Mouse (Mus musculus) NIH3T3 (cell line): Measurements from ENCODE around the gene Ppp1r3e.

Source experiments
- DNase-seq: peaks from one replicate; pipeline ENCODE4 v3.0.0-alpha.2; 2012; ENCODE audit warnings: low read depth

Gene Ppp1r3e

DNA sequence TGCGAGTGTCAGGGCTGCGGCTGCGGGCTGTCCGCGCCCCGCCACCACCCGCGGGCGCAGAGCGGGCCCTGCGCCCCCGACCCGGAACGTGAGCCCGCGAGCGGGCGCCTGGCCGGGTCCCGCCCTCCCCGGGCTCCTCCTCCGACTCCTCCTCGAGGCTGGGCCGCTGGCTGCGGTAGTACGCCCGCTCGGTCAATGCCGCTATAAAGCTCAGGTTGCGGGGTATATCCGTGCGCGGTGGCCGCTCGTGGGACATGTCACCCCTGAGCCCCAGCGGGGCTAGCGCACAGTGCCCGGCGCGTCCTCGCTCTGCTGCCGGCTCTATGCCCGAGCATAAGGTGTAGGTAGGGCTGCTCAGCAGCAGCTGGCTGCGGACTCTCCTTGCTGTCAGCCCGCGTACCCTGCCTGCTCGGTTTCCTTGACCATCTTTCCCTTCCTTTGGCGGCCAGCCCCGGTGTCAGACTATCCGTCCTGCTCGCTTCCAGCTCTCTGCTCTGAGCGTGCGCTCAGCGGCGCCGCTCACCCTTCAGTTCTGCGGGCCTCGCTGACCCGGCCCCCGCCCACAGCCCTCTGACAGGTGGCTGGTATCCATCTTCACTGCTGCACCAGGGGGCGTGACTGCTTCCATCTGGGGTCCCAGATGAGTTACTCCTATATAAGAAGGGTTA is at the start of gene Ppp1r3e:
Ppp1r3e (minus strand) TSS at position 503 of the 668 bp plus-strand sequence.
- peak; percentile 60 for DNase-seq

- DNase-seq: no peak
Observed at GRCm38 (mm10) chr14:54926401-54927158, 49.2 kb upstream of the Ppp1r3e start.

DNA sequence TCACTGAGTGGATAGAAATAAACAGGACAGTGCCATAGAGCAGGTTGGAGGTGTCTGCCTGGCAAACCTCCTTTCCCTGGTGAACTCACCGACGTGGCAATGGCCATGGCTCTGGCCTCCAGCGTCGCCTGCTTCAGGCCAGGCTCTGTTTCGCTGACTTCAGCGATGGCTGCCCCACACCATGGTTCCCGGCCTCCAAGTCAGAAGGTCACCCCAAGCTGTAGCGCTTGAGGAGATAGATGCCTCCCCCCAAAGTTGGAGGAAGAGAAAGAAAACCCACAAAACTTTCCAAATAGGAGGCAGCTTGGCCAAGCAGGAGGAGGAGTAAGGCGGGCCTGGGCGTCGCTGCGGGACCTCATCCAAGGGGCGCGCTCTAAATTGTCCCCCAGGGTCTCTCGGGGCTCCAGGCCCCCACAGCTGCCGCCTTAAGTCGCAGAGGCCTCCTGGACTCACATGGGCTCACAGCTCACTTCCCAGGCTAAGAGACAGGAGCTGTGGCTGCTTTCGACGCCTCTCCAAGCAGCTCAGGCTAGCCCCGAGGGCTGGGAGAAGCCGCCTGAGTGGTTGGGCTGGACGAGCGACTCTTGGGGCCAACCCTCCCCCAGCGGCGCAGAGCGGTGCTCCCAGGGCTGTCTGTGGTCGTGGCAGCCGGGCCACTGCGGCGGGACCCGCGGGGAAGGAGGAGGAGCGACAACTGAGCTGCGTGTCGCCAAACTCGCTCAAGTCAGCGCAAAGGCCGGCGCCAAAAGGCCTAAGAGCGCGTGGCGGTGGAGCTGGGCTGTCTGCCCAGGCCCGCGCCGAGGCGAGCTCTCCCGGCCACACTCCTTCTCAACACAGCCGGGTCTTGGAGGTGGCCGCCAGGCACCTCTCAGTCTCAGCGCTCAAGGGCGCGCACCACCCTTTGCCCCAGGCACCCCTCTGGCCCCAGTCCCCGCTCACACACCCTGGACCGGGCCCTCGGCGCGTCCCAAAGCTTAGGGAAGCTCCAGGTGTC is 48.3 kb upstream of the Ppp1r3e start, which contains the start of gene Efs:
Efs (minus strand) TSS at position 778 of the 994 bp plus-strand sequence.
- no peak for DNase-seq

DNA sequence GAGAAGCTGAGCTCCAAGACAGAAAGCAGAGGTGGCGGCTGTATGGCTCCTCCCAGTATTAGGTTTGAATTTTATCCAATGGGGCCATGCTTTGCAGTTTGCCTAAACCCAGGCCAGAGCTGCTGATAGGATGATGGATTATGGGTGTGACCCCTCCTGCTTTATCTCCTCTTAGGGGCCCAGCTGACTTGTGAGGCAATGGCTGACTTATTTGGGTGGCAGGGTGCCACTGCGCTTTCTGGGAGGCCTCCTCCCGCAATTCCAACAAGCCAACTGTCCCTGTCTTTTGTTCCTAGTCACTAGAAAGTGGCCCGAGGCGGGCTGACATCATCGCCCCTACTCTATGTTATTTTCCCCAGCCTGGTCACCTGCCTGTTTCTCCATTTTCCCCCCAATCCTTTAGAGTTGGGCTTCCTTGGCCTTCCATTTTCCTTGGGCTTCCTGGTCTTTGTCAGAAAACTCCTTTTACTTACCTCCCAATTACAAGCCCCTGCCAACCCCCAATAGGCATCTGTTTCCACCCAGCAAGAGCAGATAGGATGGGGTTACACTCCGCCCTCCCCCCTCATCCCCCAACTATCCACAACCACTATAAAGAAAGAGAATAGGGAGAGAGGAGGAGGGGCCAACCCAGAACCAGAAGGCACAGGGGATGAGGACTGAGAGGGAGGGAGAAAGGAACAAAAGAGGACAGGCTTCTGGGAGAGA is 47.4 kb upstream of the Ppp1r3e start:
- DNase-seq: peak; percentile 59

- no peak for DNase-seq
Observed at GRCm38 (mm10) chr14:54920076-54920685, 42.8 kb upstream of the Ppp1r3e start.

DNA sequence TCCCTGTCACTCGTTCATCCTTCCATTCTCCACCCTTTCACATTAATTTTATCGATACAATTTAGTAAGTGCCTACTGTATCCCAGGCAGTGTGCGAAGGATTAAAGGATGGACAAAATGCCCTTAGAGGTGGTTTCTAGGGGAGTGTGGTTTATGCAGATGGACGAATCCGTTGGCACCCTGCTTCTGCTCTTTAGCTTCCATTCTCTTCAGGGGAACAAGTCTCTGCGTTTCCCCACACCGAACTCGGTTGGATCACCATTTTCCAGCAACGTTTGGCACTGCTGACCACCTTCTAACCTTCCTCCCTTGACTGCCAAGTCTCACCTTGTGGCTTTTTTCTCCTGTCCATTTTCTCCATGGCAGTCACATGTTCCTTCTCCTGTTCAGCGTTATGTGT is 36.0 kb upstream of the Ppp1r3e start:
- no peak for DNase-seq

DNA sequence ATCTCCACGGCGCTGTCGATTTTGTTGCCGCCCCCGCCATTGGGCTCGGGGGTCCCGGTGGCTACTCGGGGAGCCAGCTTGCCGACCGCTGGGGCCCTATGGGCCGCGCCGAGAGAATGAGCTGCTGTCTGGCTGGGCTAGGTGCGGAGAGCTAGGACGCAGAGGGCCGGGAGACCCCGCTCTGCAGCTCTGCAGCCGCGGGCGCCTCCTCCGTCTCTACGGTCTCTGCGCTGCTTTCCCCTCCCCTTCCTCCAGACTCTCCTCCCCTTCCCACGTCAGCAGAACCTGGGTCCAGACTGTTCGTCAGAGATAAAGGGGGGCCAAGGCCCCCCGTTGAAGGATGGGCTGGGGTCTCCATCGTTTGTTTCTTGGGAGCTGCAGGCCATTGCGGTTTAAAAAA is 35.5 kb upstream of the Ppp1r3e start, which contains the start of gene Slc22a17:
Slc22a17 (minus strand) TSS at position 247 of the 400 bp plus-strand sequence.
- DNase-seq: peak; percentile 66

DNA sequence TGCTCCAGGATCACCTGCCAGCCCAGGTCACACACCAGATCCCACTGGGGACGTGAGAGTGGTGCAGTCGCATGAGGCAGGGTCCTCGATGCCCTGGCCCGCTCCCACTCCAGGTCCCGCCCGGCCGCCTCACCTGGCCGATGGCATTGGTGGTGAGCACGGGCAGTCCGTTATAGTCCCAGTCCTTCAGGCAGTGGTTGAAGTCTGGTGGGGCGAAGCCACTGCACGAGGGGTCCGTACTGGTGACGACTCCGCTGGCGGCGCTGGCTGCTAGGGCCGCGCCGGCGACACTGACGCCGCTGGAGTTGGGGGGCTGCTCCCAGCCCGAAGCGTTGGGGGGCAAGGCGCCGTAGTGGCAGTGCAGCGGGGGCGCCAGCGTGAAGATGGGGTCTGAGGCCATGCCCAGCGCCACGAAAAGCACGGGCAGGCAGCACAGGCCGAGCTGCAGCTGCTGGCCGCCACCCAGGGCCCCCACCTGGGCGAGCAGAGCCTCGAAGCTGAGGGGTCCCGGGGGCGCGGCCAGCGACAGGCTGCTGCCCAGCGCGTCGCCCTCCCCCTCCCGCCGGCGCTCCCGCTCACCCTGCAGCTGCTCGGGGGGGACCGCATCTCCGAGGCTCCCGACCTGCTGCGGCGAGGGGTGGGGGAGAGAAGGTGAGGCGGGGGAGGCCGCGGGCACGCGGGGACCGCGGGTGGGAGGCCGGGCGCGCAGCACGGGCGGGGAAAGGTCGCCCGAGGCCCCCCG is 34.9 kb upstream of the Ppp1r3e start:
- DNase-seq: no peak

DNA sequence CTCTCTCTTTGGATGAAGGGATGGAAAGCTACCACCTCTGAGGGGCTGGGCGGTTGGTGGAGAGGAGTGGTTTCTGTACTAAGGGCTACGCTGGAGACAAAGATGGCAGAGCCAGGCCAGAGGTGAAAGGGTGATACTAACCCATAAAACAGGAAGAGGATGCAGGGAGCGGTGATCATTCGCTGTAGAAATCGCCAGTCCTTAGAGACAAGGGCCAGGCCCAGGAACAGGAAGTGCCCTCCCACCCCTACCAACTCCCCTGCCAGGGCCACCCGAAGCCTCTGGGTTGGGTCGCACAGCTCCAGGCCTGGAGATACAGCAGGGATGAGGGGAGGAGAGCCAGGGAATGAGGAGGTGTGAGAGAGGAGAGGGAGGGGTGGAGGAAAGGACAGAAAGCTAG is 31.3 kb upstream of the Ppp1r3e start:
- DNase-seq: no peak

- peak; percentile 26 for DNase-seq
Observed at GRCm38 (mm10) chr14:54903641-54904040, 26.3 kb upstream of the Ppp1r3e start.

DNA sequence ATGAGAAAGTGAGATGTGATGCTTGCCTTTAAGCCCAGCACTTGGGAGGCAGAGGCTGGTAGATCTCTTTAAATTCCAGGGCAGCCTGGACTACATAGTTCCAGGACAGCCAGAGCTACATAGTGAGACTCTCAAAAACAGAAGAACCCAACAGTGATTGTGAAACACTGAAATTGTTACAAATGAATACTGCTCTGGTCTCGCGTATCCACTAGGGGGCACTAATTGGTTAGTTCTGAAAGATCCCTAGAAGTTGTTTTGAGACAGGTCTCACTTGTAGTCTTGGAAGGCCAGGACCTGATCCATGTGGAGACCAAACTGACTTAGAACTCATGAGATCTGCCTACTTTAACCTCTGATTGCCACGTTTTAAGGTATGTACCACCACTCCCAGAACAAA is 23.0 kb upstream of the Ppp1r3e start:
- peak; percentile 88 for DNase-seq

- no peak for DNase-seq
Observed at GRCm38 (mm10) chr14:54897445-54897844, 20.1 kb upstream of the Ppp1r3e start.

DNA sequence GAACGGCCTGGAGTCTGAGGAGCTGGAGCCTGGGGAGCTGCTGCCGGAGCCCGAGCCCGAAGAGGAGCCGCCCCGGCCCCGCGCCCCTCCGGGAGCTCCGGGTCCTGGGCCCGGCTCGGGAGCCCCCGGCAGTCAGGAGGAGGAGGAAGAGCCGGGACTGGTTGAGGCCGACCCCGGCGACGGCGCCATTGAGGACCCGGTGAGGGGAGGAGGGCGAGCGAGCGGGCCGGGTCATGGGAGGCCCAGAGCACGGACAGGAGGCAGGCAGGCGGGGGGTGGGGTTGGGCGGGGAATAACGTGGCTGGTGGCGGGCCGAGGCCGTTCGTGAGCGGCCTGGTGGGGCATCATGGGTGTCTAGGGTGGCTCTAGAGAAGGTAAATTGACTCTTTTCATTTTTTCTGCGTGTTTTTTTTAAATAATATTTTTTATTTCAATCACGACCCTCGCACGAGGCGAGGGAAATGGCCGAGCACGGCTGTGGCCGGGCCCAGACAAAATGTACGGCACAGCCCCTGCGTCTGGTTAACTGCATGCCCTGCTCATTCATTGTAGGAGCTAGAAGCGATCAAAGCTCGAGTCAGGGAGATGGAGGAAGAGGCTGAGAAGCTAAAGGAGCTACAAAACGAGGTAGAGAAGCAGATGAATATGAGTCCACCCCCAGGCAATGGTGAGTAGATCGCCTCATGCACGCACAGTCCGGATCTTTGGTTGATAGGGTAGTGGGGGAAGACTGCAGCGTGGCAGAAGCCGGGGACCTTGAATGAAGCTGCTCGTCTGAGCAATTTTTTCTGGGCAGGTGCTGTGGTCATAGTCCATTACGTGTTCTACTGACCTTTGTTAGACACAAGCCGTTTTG is 17.2 kb upstream of the Ppp1r3e start:
- peak; percentile 63 for DNase-seq

- peak; percentile 97 for DNase-seq
Observed at GRCm38 (mm10) chr14:54893651-54894181, 16.4 kb upstream of the Ppp1r3e start.

DNA sequence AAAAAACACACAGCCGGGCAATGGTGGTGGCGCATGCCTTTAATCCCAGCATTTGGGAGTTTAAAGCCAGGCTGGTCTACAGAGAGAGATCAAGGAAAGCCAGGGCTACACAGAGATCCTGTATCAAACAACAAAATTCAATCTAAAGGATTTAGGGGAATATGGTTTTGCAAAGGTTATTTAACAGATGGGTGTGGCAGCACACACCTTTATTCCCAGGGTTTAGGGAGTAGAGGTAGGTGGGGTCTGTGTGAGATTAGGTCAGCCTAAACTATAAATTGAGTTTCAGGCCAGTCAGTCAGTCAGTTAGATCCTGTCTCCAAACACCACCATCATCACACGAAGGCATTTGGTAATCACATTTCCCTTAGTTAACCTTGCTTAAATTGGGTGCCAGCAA is 14.8 kb upstream of the Ppp1r3e start, which contains the start of gene Pabpn1:
Pabpn1 (plus strand) TSS at position 301 of the 400 bp plus-strand sequence.
- DNase-seq: no peak

GRCm38 (mm10) chr14:54885309-54885708 is 8.0 kb upstream of the Ppp1r3e start:
- no peak for DNase-seq

GRCm38 (mm10) chr14:54884022-54884712 is 6.8 kb upstream of the Ppp1r3e start:
- no peak for DNase-seq
